22 mouse cellular contexts compared by ENCODE assay signal in genomic region chr8:47117336-47117735, GRCm38 (mm10).
A peak's percentile ranks its signal among the peaks of the same experiment; 100 is the strongest.
DNase-seq lines count a peak whose midpoint lies in the region; ATAC-seq lines count a peak whose summit lies in the region.
"Had no signal": no experiment of that assay in that cellular context is flagged by ENCODE, and none has a peak within 500 bp of the region (broad histone marks: within the 10 kb centered on the region; RNA-seq: fewer than 3 reads in every experiment).

No protein-coding gene starts in this region.

- ATAC-seq in kidney, embryonic 14.5 days (ENCODE audit: low FRiP score, low TSS enrichment), result peak; percentile 35; the same call in 1 of the 2 replicates
- ATAC-seq in embryonic facial prominence, embryonic 14.5 days (ENCODE audit: low read depth), result no peak
- ATAC-seq in CD4-positive, CD25-positive, alpha-beta regulatory T cell, adult 4 months, result no peak
- ATAC-seq: forebrain, embryonic 14.5 days had no signal

- no peaks in the 10 kb centered on the region for H3K9me3 ChIP-seq in kidney, embryonic 14.5 days (ENCODE audit: control insufficient read depth, low read length)
- peaks cover under 1% of the 10 kb centered on the region; the same call in 1 of the 2 replicates for H3K9me3 ChIP-seq in embryonic facial prominence, embryonic 14.5 days (ENCODE audit: control insufficient read depth, low read length)
- H3K9me3 ChIP-seq: embryonic facial prominence, embryonic 15.5 days; heart, embryonic 10.5 days; heart, embryonic 15.5 days had no signal

- no peaks in the 10 kb centered on the region for H3K27me3 ChIP-seq in kidney, embryonic 14.5 days (ENCODE audit: control insufficient read depth, insufficient read depth, low read length)
- H3K27me3 ChIP-seq in embryonic facial prominence, embryonic 14.5 days (replicated peaks; ENCODE audit: control insufficient read depth, insufficient read depth, low read length), result no peaks in the 10 kb centered on the region
- H3K27me3 ChIP-seq: embryonic facial prominence, embryonic 15.5 days; heart, embryonic 15.5 days had no signal

- peak; percentile 14 to 44 for DNase-seq in adrenal gland, adult (ENCODE audit: inconsistent age in 2 of 2, low spot score in 1 of 2)
- DNase-seq in adrenal gland, postnatal 10 days, result no peak
- DNase-seq in kidney, postnatal 4 days, result no peak
- DNase-seq in kidney, postnatal 14 days, result peak; percentile 20
- DNase-seq in kidney, adult 8-10 months, result no peak
- peak; percentile 26 for DNase-seq in embryonic facial prominence, embryonic 14.5 days (ENCODE audit: low spot score)
- DNase-seq: adrenal gland, postnatal 25 days; B cell, adult 2 months; cerebellum, adult 18-20 months; cerebellum, postnatal 10 days; gastrocnemius, postnatal 36 days; heart, adult 18-20 months; heart, postnatal 14 days had no signal

- H3K4me2 ChIP-seq in kidney, embryonic 14.5 days (replicated peaks; ENCODE audit: low read depth, low read length), result no peak overlapping the region
- H3K4me2 ChIP-seq in embryonic facial prominence, embryonic 14.5 days (ENCODE audit: low read depth, low read length), result no peak overlapping the region
- H3K4me2 ChIP-seq: embryonic facial prominence, embryonic 15.5 days; heart, embryonic 15.5 days; hindbrain, embryonic 14.5 days had no signal

- no peak overlapping the region for H3K4me3 ChIP-seq in kidney, embryonic 14.5 days (ENCODE audit: low read length)
- H3K4me3 ChIP-seq in embryonic facial prominence, embryonic 14.5 days (ENCODE audit: low read depth, low read length), result no peak overlapping the region
- H3K4me3 ChIP-seq: embryonic facial prominence, embryonic 15.5 days; erythroblast, embryonic 14.5 days; forebrain, embryonic 10.5 days; heart, embryonic 10.5 days; heart, embryonic 15.5 days had no signal

- no peak overlapping the region for H3K9ac ChIP-seq in kidney, embryonic 14.5 days (ENCODE audit: low read depth, low read length)
- no peak overlapping the region for H3K9ac ChIP-seq in embryonic facial prominence, embryonic 14.5 days (ENCODE audit: low read depth, low read length)
- H3K9ac ChIP-seq: embryonic facial prominence, embryonic 15.5 days; heart, embryonic 15.5 days; hindbrain, embryonic 14.5 days had no signal

- no peaks in the 10 kb centered on the region for H3K4me1 ChIP-seq in kidney, embryonic 14.5 days (ENCODE audit: control insufficient read depth, insufficient read depth, low read length)
- H3K4me1 ChIP-seq in embryonic facial prominence, embryonic 14.5 days (ENCODE audit: control insufficient read depth, insufficient read depth, low read length), result no peaks in the 10 kb centered on the region
- H3K4me1 ChIP-seq: forebrain, embryonic 10.5 days; heart, embryonic 10.5 days; heart, embryonic 15.5 days had no signal

- WGBS in kidney, embryonic 14.5 days, result 25% methylated on average over 4 of the region's 4 CpGs
- WGBS in embryonic facial prominence, embryonic 14.5 days, result 53% methylated on average over 4 of the region's 4 CpGs

- no peak overlapping the region for H3K27ac ChIP-seq in kidney, embryonic 14.5 days (ENCODE audit: low read depth, low read length)
- H3K27ac ChIP-seq in embryonic facial prominence, embryonic 14.5 days (replicated peaks; ENCODE audit: low read depth, low read length), result no peak overlapping the region
- H3K27ac ChIP-seq: embryonic facial prominence, embryonic 15.5 days; forebrain, embryonic 10.5 days; heart, embryonic 10.5 days; heart, embryonic 15.5 days; hindbrain, embryonic 14.5 days had no signal

- H3K36me3 ChIP-seq in kidney, embryonic 14.5 days (ENCODE audit: control insufficient read depth, insufficient read depth, low read length), result no peaks in the 10 kb centered on the region
- no peaks in the 10 kb centered on the region for H3K36me3 ChIP-seq in embryonic facial prominence, embryonic 14.5 days (ENCODE audit: control insufficient read depth, insufficient read depth, low read length)
- H3K36me3 ChIP-seq: embryonic facial prominence, embryonic 15.5 days; forebrain, embryonic 10.5 days; heart, embryonic 10.5 days; heart, embryonic 15.5 days had no signal

Comparison
In these comparisons a context has a peak if more than half of its experiments do, and no peak if none do; other contexts are left out.
1. DNase-seq: peak in adrenal gland, adult (2 of 2), kidney, postnatal 14 days (single experiment) and embryonic facial prominence, embryonic 14.5 days (single experiment); none in adrenal gland, postnatal 10 days (single experiment), kidney, postnatal 4 days (0 of 2) and kidney, adult 8-10 months (0 of 2).